Mouse (Mus musculus) right cerebral cortex, adult 2 months (tissue): Measurements from ENCODE around the gene Ppm1a.

ENCODE experiments used
- DNase-seq, 2 experiments: peaks; one replicate each; pipeline ENCODE4 v3.0.0; 2021 to 2022; ENCODE audit warnings: low spot score in 2 of 2

Gene Ppm1a

GRCm38 (mm10) chr12:72757086-72757485, at the start of gene Ppm1a:
Gene Ppm1a, plus strand, starts transcription at chr12:72757455.
- DNase-seq: no peak

GRCm38 (mm10) chr12:72709981-72710380, 47.3 kb upstream of the Ppm1a start:
- no peak for DNase-seq

GRCm38 (mm10) chr12:72714896-72715295, 42.4 kb upstream of the Ppm1a start:
- DNase-seq: no peak

- no peak for DNase-seq
Measured at GRCm38 (mm10) chr12:72715846-72716245, 41.4 kb upstream of the Ppm1a start.

GRCm38 (mm10) chr12:72719046-72719445, 38.2 kb upstream of the Ppm1a start:
- no peak for DNase-seq

GRCm38 (mm10) chr12:72719452-72720087, 37.7 kb upstream of the Ppm1a start:
- no peak for DNase-seq

GRCm38 (mm10) chr12:72721710-72722109, 35.5 kb upstream of the Ppm1a start:
- no peak for DNase-seq

- DNase-seq: no peak
Measured at GRCm38 (mm10) chr12:72723965-72724364, 33.3 kb upstream of the Ppm1a start.

- no peak for DNase-seq
Measured at GRCm38 (mm10) chr12:72727021-72727420, 30.2 kb upstream of the Ppm1a start.

GRCm38 (mm10) chr12:72727611-72728010, 29.6 kb upstream of the Ppm1a start:
- DNase-seq: no peak

- DNase-seq: no peak
Measured at GRCm38 (mm10) chr12:72734112-72734511, 23.1 kb upstream of the Ppm1a start.

GRCm38 (mm10) chr12:72741176-72741575, 16.1 kb upstream of the Ppm1a start:
- DNase-seq: no peak

- DNase-seq: no peak
Measured at GRCm38 (mm10) chr12:72744803-72745360, 12.4 kb upstream of the Ppm1a start.

GRCm38 (mm10) chr12:72745486-72745885, 11.8 kb upstream of the Ppm1a start:
- DNase-seq: no peak

GRCm38 (mm10) chr12:72748341-72748740, 8.9 kb upstream of the Ppm1a start:
- DNase-seq: no peak

- no peak for DNase-seq
Measured at GRCm38 (mm10) chr12:72748841-72749240, 8.4 kb upstream of the Ppm1a start.

GRCm38 (mm10) chr12:72749500-72749899, 7.8 kb upstream of the Ppm1a start:
- DNase-seq: no peak

GRCm38 (mm10) chr12:72750016-72750415, 7.2 kb upstream of the Ppm1a start:
- DNase-seq: no peak

GRCm38 (mm10) chr12:72750606-72751005, 6.6 kb upstream of the Ppm1a start:
- no peak for DNase-seq

- no peak for DNase-seq
Measured at GRCm38 (mm10) chr12:72757596-72757995, 341 bp downstream of the Ppm1a start.

GRCm38 (mm10) chr12:72759956-72760355, 2.7 kb downstream of the Ppm1a start:
- DNase-seq: no peak

GRCm38 (mm10) chr12:72760376-72761229, 3.3 kb downstream of the Ppm1a start:
- DNase-seq: peak; percentile 90 to 91

GRCm38 (mm10) chr12:72761230-72761648, 4.0 kb downstream of the Ppm1a start:
- no peak for DNase-seq
